Mouse (Mus musculus) thymus, postnatal 14 days (tissue): ENCODE measurements around the gene Gprin1.

ENCODE experiments used
- DNase-seq: peaks from one replicate; pipeline ENCODE4 v3.0.0; 2021

The Gprin1 gene

GRCm38 (mm10) chr13:54714996-54715395 lies 34.7 kb downstream of the Gprin1 start:
- no peak for DNase-seq

GRCm38 (mm10) chr13:54714393-54714792 lies 35.3 kb downstream of the Gprin1 start:
- no peak for DNase-seq

- no peak for DNase-seq
Observed at GRCm38 (mm10) chr13:54710866-54711265, 38.8 kb downstream of the Gprin1 start.

GRCm38 (mm10) chr13:54704890-54705289 lies 44.8 kb downstream of the Gprin1 start:
- no peak for DNase-seq

GRCm38 (mm10) chr13:54702507-54702906 lies 47.2 kb downstream of the Gprin1 start:
- no peak for DNase-seq

- DNase-seq, result no peak
Observed at GRCm38 (mm10) chr13:54701243-54701642, 48.4 kb downstream of the Gprin1 start, which contains the start of gene Cdhr2. Gene Cdhr2 (plus strand): TSS chr13:54701461.

GRCm38 (mm10) chr13:54695479-54696230 lies 54.0 kb downstream of the Gprin1 start:
- no peak for DNase-seq

GRCm38 (mm10) chr13:54694348-54695060 lies 55.2 kb downstream of the Gprin1 start:
- DNase-seq, result peak; percentile 92

- DNase-seq, result peak; percentile 100
Observed at GRCm38 (mm10) chr13:54693558-54694347, 55.9 kb downstream of the Gprin1 start, which contains the start of gene Rnf44. Gene Rnf44 (minus strand): TSS chr13:54693907.

- DNase-seq, result no peak
Observed at GRCm38 (mm10) chr13:54692711-54693557, 56.7 kb downstream of the Gprin1 start.

- DNase-seq, result peak; percentile 43
Observed at GRCm38 (mm10) chr13:54691737-54692136, 57.9 kb downstream of the Gprin1 start.

- DNase-seq, result no peak
Observed at GRCm38 (mm10) chr13:54690151-54690740, 59.4 kb downstream of the Gprin1 start.

- peak; percentile 98 for DNase-seq
Observed at GRCm38 (mm10) chr13:54687575-54688424, 61.9 kb downstream of the Gprin1 start.

- peak; percentile 93 for DNase-seq
Observed at GRCm38 (mm10) chr13:54687096-54687495, 62.6 kb downstream of the Gprin1 start.
